Mouse (Mus musculus): ENCODE measurements around the gene Acsf2.

The Acsf2 gene

DNA sequence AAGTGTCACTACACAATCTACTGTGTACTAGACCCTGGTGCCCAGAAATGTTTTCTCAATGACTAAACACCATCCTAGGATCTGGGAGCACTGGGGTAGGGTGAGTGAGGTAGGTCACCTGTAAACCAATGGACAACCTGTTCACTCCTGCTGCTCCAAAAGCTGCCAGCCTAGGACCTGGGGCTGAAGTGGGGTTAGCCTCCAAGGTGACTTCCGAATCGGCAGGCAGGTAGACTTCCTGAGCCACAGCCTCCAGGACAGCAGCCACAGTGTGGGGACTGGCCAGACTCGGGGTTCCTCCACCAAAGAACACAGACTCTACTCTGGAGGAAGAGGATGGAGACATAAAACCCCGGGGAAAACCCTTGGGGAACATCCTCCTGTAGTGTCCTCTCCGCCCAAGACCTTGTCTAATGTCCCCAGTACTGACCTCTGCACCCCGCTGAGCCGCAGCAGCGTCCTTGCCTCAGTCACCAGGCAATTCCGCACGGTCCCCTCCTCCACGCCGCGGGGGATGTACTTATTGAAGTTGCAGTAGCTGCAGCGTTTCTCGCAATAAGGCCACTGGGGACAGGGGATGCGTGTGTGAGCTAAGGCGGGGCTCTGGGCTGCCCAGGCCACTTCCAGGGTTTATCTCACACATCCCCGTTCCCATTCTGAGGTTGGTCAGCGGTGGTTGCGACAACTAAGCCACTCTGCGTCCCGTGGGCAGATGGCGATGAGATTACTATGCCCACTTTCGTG lies 53.5 kb downstream of the Acsf2 start:
- no peak for DNase-seq (ENCODE audit: low spot score)

- DNase-seq (ENCODE audit: low spot score) = no peak
Measured at GRCm38 (mm10) chr11:94547271-94547670, 54.4 kb downstream of the Acsf2 start.

DNA sequence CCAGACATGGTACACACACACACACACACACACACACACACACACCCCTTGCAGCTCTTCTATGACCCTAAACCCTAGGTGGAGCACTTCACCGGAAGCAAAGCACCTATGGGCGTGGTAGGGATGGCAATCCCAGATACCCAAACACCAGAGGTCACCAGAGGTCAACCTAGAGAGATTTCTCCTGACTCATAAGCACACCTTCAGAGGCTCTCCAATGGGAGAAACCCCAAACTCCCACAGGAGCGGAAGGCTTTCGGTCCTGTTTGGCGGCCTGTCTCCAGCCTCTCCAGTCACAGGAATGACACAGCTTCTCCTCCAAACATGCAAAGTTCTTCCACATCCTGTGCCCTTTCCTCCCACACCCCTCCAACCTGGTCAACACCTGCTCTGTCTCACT lies 55.3 kb downstream of the Acsf2 start:
- DNase-seq (ENCODE audit: low spot score) = no peak

- DNase-seq (ENCODE audit: low spot score) = no peak
Measured at GRCm38 (mm10) chr11:94544422-94544821, 57.2 kb downstream of the Acsf2 start.

DNA sequence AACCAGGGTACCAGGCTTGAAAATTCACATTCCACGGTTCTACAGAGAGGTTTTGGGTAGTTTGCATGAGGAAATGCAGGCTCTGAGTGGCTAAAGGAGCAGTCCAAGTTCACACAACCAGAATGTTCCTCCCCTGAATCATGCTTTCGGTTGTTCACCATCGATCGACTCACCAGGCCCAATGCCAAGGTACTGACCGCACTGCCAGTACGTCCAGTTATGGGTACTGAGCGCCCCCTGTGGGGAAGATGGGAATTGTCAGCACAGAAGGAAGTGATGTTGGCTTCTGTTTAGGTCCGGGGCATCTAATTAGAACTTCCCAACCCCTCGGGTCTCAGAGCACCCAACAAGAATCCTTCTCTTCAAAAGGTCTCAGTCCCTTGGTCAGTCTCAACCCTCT lies 57.7 kb downstream of the Acsf2 start:
- DNase-seq (ENCODE audit: low spot score) = peak; percentile 91

- DNase-seq (ENCODE audit: low spot score) = no peak
Measured at GRCm38 (mm10) chr11:94543344-94543743, 58.3 kb downstream of the Acsf2 start.

GRCm38 (mm10) chr11:94542400-94542799 lies 59.3 kb downstream of the Acsf2 start:
- DNase-seq (ENCODE audit: low spot score) = no peak

GRCm38 (mm10) chr11:94539761-94540160 lies 61.9 kb downstream of the Acsf2 start:
- no peak for DNase-seq (ENCODE audit: low spot score)

DNA sequence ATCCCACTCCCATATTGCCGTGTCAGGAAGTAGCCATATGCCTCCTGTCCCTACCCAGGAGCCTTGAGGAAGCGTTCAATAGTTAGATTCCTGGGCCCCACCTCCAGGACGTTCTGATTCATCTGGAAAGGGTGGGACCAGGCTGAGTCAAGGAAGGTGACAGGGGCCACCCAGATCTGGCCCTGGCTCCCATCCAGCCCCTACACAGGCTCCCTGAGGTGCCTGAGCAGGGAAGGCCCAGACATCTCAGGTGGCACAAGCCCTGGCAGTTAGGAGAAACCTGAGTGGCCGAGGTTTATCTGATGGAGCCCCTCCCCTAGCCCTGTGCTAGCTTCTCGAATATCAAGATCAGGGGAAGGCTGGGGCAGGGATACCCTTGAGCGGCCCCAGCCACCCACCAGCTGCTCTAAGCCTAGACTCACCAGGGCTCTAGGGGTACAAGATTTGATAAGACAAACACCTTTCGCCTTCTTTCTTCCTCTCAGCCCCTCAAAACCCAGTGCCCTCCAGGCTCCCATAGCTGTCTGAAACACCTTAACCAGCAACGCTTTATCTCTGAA lies 62.9 kb downstream of the Acsf2 start:
- DNase-seq (ENCODE audit: low spot score) = no peak

DNA sequence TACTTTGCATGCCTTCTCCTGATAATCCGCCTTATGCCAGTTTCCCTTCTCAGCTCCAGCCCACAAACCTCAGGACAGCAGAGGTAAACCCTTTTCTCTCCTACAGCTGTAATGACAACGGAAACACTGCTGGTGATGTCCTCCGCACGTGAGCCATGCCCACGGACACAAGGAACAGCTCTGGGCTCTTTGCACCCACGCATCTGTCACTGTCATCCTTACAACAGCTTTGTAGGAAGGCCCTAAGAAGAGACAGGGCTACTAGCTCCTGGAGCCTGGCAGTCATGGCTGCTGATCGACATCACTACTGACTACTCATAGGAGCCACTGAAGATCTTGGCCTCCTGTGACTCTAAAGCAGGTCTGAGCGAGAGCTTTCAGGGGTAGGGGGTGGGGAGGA lies 68.5 kb downstream of the Acsf2 start:
- DNase-seq (ENCODE audit: low spot score) = no peak

DNA sequence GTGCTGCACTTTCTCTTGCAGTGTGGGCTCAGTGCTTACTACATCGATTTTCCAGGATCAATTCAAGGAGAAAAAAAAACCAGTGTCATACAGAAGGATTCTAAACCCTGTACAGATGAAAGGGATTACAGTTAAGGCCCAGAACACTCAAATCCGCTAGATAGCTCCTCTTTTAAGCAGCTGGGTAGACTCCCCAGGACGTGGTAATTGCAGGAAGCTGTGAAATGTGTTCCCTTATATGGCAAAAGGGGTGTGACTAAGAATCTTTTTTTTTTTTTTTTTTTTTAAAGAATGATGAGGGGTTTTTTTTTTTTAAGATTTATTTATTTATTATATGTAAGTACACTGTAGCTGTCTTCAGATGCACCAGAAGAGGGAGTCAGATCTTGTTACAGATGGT lies 72.8 kb downstream of the Acsf2 start:
- DNase-seq (ENCODE audit: low spot score) = no peak

- DNase-seq (ENCODE audit: low spot score) = no peak
Measured at GRCm38 (mm10) chr11:94526171-94526879, 75.3 kb downstream of the Acsf2 start.

GRCm38 (mm10) chr11:94521219-94521843 lies 80.3 kb downstream of the Acsf2 start, which contains the start of gene Mycbpap:
TSS of gene Mycbpap (minus strand) at chr11:94521742.
- no peak for DNase-seq (ENCODE audit: low spot score)

- no peak for DNase-seq (ENCODE audit: low spot score)
Measured at GRCm38 (mm10) chr11:94513452-94513851, 88.2 kb downstream of the Acsf2 start.

GRCm38 (mm10) chr11:94508976-94509375 lies 92.7 kb downstream of the Acsf2 start:
- DNase-seq (ENCODE audit: low spot score) = no peak
